Mouse (Mus musculus): ENCODE data around the gene Olfr1303. TPM values are rescaled to one million over a fixed set of nuclear protein-coding genes. Genes with fewer than 3 reads are reported as not detected.

The Olfr1303 gene
- total RNA-seq (2014; rRNA removed) = not detected in 2 replicates
- polyA plus RNA-seq (2015; fragmentation: Nextera tagmentation; extraction: Ambion mirVana) = not detected in 2 replicates

DNA sequence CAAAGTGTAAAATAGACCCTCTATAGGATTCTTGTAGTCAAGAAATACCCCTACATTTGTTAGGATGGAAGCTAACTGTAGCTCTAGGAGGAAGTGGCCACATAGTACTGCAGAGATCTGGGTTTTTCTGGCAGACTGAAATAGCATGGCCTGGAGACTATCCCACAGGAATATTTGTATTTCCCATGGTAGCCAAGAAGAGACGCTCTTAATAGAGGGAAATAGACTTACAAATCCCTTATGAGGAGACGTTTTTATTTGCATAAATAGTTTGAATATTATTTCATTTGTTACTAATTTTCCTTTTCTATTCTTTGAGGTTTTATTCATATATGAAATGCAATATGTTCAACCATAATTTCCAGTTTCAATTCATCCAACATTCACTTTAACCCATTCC is at the start of gene Olfr1303:
Olfr1303 (minus strand) TSS at position 101 of the 400 bp plus-strand sequence.
- no peak within 1 kb of the TSS for H3K9ac ChIP-seq (replicated peaks; ENCODE audit: low read length)
- no peak within 1 kb of the TSS for H3K4me3 ChIP-seq (ENCODE audit: low read length)
- TF ChIP-seq CTCF (IDR thresholded peaks at IDR 0.05; ENCODE audit: low read depth) = no peak
- no peak for ATAC-seq
- DNase-seq (ENCODE audit: low spot score) = no peak
- H3K36me3 ChIP-seq (ENCODE audit: insufficient read depth, low read length) = no peaks in the 10 kb centered on the region
- H3K9me3 ChIP-seq (ENCODE audit: low read length) = no peaks in the 10 kb centered on the region
- 87% methylated on average over 2 of the region's 2 CpGs for WGBS
- H3K4me2 ChIP-seq (ENCODE audit: low read depth, low read length) = no peak within 1 kb of the TSS
- no peaks in the 10 kb centered on the region for H3K27me3 ChIP-seq (ENCODE audit: insufficient read depth, low read length)
- no peak within 1 kb of the TSS for H3K27ac ChIP-seq
- H3K4me1 ChIP-seq (ENCODE audit: insufficient read depth, low read length) = no peaks in the 10 kb centered on the region

DNA sequence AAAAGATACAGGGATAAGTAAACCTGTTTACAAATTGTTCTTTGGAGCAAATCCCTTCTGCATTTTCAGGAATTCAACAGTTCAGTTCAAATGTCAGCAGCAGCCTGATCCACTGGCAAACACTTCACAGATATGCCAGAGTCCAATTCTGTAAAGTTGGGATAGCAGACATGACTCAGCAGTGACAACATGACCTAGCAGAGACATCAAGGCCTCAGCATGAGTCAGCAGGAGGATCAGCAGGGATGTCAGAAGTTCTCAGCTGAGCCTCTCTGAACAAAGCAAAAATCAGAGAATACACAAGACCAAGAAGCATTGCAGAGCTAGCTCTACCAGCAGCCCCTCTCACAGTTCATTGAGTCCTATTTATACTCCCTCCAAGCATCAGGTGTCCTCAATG is 7.2 kb downstream of the Olfr1303 start:
- DNase-seq (ENCODE audit: low spot score) = no peak
- Histone ChIP-seq H3K9me3 (ENCODE audit: low read length) (no peaks in the 10 kb centered on the region), H3K9ac (replicated peaks; ENCODE audit: low read length) (no peak overlapping the region), H3K4me3 (ENCODE audit: low read length) (no peak overlapping the region), H3K27me3 (ENCODE audit: insufficient read depth, low read length) (no peaks in the 10 kb centered on the region), H3K4me2 (ENCODE audit: low read depth, low read length) (no peak overlapping the region), H3K36me3 (ENCODE audit: insufficient read depth, low read length) (no peaks in the 10 kb centered on the region), H3K4me1 (ENCODE audit: insufficient read depth, low read length) (no peaks in the 10 kb centered on the region), H3K27ac (no peak overlapping the region)
- no peak for ATAC-seq
- no peak for TF ChIP-seq CTCF (IDR thresholded peaks at IDR 0.05; ENCODE audit: low read depth)

- H3K9me3 ChIP-seq (ENCODE audit: low read length) = no peaks in the 10 kb centered on the region
- H3K4me1 ChIP-seq (ENCODE audit: insufficient read depth, low read length) = no peaks in the 10 kb centered on the region
- no peak within 1 kb of the TSS for H3K4me3 ChIP-seq (ENCODE audit: low read length)
- DNase-seq (ENCODE audit: low spot score) = no peak
- no peak for ATAC-seq
- TF ChIP-seq CTCF (IDR thresholded peaks at IDR 0.05; ENCODE audit: low read depth) = no peak
- WGBS = 75% methylated on average over 2 of the region's 2 CpGs
- H3K27ac ChIP-seq = no peak within 1 kb of the TSS
- H3K4me2 ChIP-seq (ENCODE audit: low read depth, low read length) = no peak within 1 kb of the TSS
- no peaks in the 10 kb centered on the region for H3K36me3 ChIP-seq (ENCODE audit: insufficient read depth, low read length)
- H3K27me3 ChIP-seq (ENCODE audit: insufficient read depth, low read length) = no peaks in the 10 kb centered on the region
- H3K9ac ChIP-seq (replicated peaks; ENCODE audit: low read length) = no peak within 1 kb of the TSS
These were observed 43.0 kb downstream of the Olfr1303 start, which contains the start of gene Olfr1302 for GRCm38 (mm10) chr2:111777129-111777528. Gene Olfr1302, plus strand, starts transcription at chr2:111777429.

Other genes starting within 250 kb of the Olfr1303 start
- not detected in 2 replicates for gene Olfr1297, start 193.8 kb downstream of the Olfr1303 start, total RNA-seq (2014; rRNA removed)
- not detected in 2 replicates for gene Olfr1297, start 193.8 kb downstream of the Olfr1303 start, polyA plus RNA-seq (2015; fragmentation: Nextera tagmentation; extraction: Ambion mirVana)
- not detected in 2 replicates for gene Olfr1298, start 171.1 kb downstream of the Olfr1303 start, total RNA-seq (2014; rRNA removed)
- not detected in 2 replicates for gene Olfr1298, start 171.1 kb downstream of the Olfr1303 start, polyA plus RNA-seq (2015; fragmentation: Nextera tagmentation; extraction: Ambion mirVana)
- not detected in 2 replicates for gene Olfr1299, start 158.9 kb downstream of the Olfr1303 start, total RNA-seq (2014; rRNA removed)
- not detected in 2 replicates for gene Olfr1299, start 158.9 kb downstream of the Olfr1303 start, polyA plus RNA-seq (2015; fragmentation: Nextera tagmentation; extraction: Ambion mirVana)
- gene Olfr1301, start 69.3 kb downstream of the Olfr1303 start, total RNA-seq (2014; rRNA removed) = not detected in 2 replicates
- not detected in 2 replicates for gene Olfr1301, start 69.3 kb downstream of the Olfr1303 start, polyA plus RNA-seq (2015; fragmentation: Nextera tagmentation; extraction: Ambion mirVana)
- not detected in 2 replicates for gene Olfr1302, start 42.9 kb downstream of the Olfr1303 start, total RNA-seq (2014; rRNA removed)
- 0.10 TPM in 1 of 2 replicates, not detected in the other for gene Olfr1302, start 42.9 kb downstream of the Olfr1303 start, polyA plus RNA-seq (2015; fragmentation: Nextera tagmentation; extraction: Ambion mirVana)
- not detected in 2 replicates for gene Olfr1305, start 56.8 kb upstream of the Olfr1303 start, total RNA-seq (2014; rRNA removed)
- not detected in 2 replicates for gene Olfr1305, start 56.8 kb upstream of the Olfr1303 start, polyA plus RNA-seq (2015; fragmentation: Nextera tagmentation; extraction: Ambion mirVana)
- not detected in 2 replicates for gene Olfr1306, start 95.9 kb upstream of the Olfr1303 start, total RNA-seq (2014; rRNA removed)
- gene Olfr1306, start 95.9 kb upstream of the Olfr1303 start, polyA plus RNA-seq (2015; fragmentation: Nextera tagmentation; extraction: Ambion mirVana) = not detected in 2 replicates
- gene Olfr1307, start 129.1 kb upstream of the Olfr1303 start, total RNA-seq (2014; rRNA removed) = not detected in 2 replicates
- gene Olfr1307, start 129.1 kb upstream of the Olfr1303 start, polyA plus RNA-seq (2015; fragmentation: Nextera tagmentation; extraction: Ambion mirVana) = not detected in 2 replicates
- gene Olfr1308, start 144.6 kb upstream of the Olfr1303 start, total RNA-seq (2014; rRNA removed) = not detected in 2 replicates
- gene Olfr1308, start 144.6 kb upstream of the Olfr1303 start, polyA plus RNA-seq (2015; fragmentation: Nextera tagmentation; extraction: Ambion mirVana) = not detected in 2 replicates
- 0.11 TPM in 1 of 2 replicates, not detected in the other for gene Olfr1309, start 169.9 kb upstream of the Olfr1303 start, total RNA-seq (2014; rRNA removed)
- not detected in 2 replicates for gene Olfr1309, start 169.9 kb upstream of the Olfr1303 start, polyA plus RNA-seq (2015; fragmentation: Nextera tagmentation; extraction: Ambion mirVana)
- not detected in 2 replicates for gene Olfr1310, start 192.4 kb upstream of the Olfr1303 start, total RNA-seq (2014; rRNA removed)
- not detected in 2 replicates for gene Olfr1310, start 192.4 kb upstream of the Olfr1303 start, polyA plus RNA-seq (2015; fragmentation: Nextera tagmentation; extraction: Ambion mirVana)
- not detected in 2 replicates for gene Olfr1311, start 204.1 kb upstream of the Olfr1303 start, total RNA-seq (2014; rRNA removed)
- not detected in 2 replicates for gene Olfr1311, start 204.1 kb upstream of the Olfr1303 start, polyA plus RNA-seq (2015; fragmentation: Nextera tagmentation; extraction: Ambion mirVana)
- not detected in 2 replicates for gene Olfr1312, start 229.9 kb upstream of the Olfr1303 start, total RNA-seq (2014; rRNA removed)
- not detected in 2 replicates for gene Olfr1312, start 229.9 kb upstream of the Olfr1303 start, polyA plus RNA-seq (2015; fragmentation: Nextera tagmentation; extraction: Ambion mirVana)